Mouse (Mus musculus) cerebellum, adult 2 months (tissue): ENCODE measurements around the gene Iqsec1. TPM values are rescaled to one million over a fixed set of nuclear protein-coding genes. Genes with fewer than 3 reads are reported as not detected.

Experiments used
- DNase-seq, 2 experiments: peaks; one replicate each; pipeline ENCODE4 v3.0.0; 2021
- H3K27ac ChIP-seq: fragments of 200-500 bp; 2 replicates; pipeline ENCODE4 v1.5.1; 2012; ENCODE audit warnings: low read length, control low read depth, inconsistent platforms; ENCODE audit not compliant: insufficient read depth
- H3K27me3 ChIP-seq: fragments of 200-500 bp; 2 replicates; pipeline ENCODE4 v1.6.1; 2012; ENCODE audit warnings: inconsistent platforms, mild to moderate bottlenecking, low read length, moderate library complexity; ENCODE audit not compliant: control insufficient read depth, insufficient read depth
- H3K4me1 ChIP-seq: fragments of 200-500 bp; 2 replicates; pipeline ENCODE4 v1.6.1; 2011; ENCODE audit warnings: low read length; ENCODE audit not compliant: control insufficient read depth, insufficient read depth
- H3K4me3 ChIP-seq: fragments of 200-500 bp; replicated peaks from 2 replicates; pipeline ENCODE3; 2011; ENCODE audit warnings: mild to moderate bottlenecking, low read depth, low read length, control low read depth; ENCODE audit not compliant: insufficient read depth
- CTCF ChIP-seq: fragments of 200-500 bp; IDR thresholded peaks from 2 replicates; pipeline ENCODE4 v1.5.1; 2011; ENCODE audit warnings: low read depth, mild to moderate bottlenecking, control low read depth, low read length, moderate library complexity, borderline replicate concordance; ENCODE audit not compliant: insufficient read depth
- POLR2A ChIP-seq: fragments of 200-500 bp; IDR thresholded peaks from 2 replicates; pipeline ENCODE4 v1.6.1; 2011; ENCODE audit warnings: low read length, control low read depth, borderline replicate concordance; ENCODE audit not compliant: insufficient read depth
- WGBS: fragments of 180-500 bp; shearing (Covaris S2); methylation state at CpG from one replicate; pipeline ENCODE4 v1.1.7; 2018; 5-methylcytosine and 5-hydroxymethylcytosine counted together
- polyA plus RNA-seq: library from polyadenylated mRNA; depleted of rRNA; stranded (reverse); fragments of >200 nt; gene quantifications from 2 replicates; pipeline ENCODE4 v1.2.3, GENCODE M21; 2012

Gene Iqsec1
- polyA plus RNA-seq, 1 experiment, result 249 TPM

DNA sequence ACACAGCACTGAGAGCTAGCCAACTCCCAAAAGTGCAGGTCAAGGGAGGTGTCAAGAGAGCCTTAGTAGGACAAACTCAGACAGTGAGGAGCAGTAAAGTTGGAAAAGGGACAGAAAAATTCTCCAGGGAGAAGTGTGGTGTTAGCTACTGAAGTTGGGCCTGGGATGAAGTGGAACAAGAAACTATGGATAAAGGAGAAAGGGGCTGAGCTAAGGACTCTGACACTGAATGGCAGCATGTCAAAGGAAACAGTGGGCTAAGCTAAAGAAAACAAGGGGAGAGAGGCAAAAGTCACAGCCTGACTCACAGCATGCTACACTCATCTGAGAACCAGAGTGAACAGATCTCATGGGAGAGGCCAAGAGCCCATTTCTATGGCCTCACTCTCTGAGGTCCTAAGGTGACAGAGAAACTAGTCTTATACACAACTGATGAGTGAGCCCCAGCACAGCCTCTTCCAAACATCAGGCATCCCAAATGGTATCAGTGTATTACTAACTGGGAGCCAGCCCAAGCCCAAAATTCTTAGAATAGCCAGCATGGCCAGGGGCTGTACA is 280.3 kb downstream of the Iqsec1 start:
- no peak for DNase-seq
- Histone ChIP-seq H3K27ac (no peak overlapping the region), H3K4me3 (no peak overlapping the region), H3K27me3 (no peaks in the 10 kb centered on the region), H3K4me1 (peaks cover 84% of the 10 kb centered on the region)
- TF ChIP-seq CTCF (no peak), POLR2A (no peak)

- DNase-seq, result no peak
- Histone ChIP-seq H3K4me1 (peaks cover 84% of the 10 kb centered on the region), H3K4me3 (no peak overlapping the region), H3K27ac (peak overlapping the region; percentile 41; the same call in 1 of the 2 replicates), H3K27me3 (no peaks in the 10 kb centered on the region)
- no peak for TF ChIP-seq CTCF
- TF ChIP-seq POLR2A, result no peak
- 47% methylated on average over 4 of the region's 4 CpGs for WGBS
Observed at GRCm38 (mm10) chr6:90707143-90707542, 281.3 kb downstream of the Iqsec1 start.

GRCm38 (mm10) chr6:90706490-90706889 is 282.0 kb downstream of the Iqsec1 start:
- H3K4me1 ChIP-seq, result peaks cover 86% of the 10 kb centered on the region
- TF ChIP-seq POLR2A, result no peak
- TF ChIP-seq CTCF, result no peak
- WGBS, result 13% methylated on average over 10 of the region's 10 CpGs
- no peaks in the 10 kb centered on the region for H3K27me3 ChIP-seq
- peak in 1 of 2 experiments; percentile 66 for DNase-seq
- peak overlapping the region; percentile 41 for H3K27ac ChIP-seq
- no peak overlapping the region for H3K4me3 ChIP-seq

DNA sequence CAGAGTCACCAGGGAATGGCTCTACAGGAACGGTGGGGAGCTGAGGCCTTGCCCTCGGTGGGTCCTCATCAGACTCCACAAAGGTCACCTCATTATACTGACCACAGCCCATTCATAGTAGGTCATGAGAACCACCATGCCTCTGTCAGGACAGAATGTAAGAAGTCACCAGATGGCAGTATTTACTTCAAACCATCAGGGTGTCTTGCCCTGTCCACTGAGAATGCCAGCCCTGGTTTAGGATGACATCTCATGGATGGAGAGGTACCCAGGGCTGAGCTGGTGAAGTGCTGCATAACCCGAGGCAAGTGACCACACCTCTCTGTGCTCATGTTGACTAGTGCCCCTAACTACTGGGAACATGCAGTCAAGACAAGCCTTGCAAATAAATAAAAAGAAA is 282.7 kb downstream of the Iqsec1 start:
- H3K27me3 ChIP-seq, result no peaks in the 10 kb centered on the region
- TF ChIP-seq CTCF (peak; percentile 39; the same call in 1 of the 2 replicates), POLR2A (no peak)
- no peak overlapping the region for H3K4me3 ChIP-seq
- H3K4me1 ChIP-seq, result peaks cover 86% of the 10 kb centered on the region
- peak in 1 of 2 experiments; percentile 74 for DNase-seq
- 35% methylated on average over 3 of the region's 3 CpGs for WGBS
- H3K27ac ChIP-seq, result peak overlapping the region; percentile 59

DNA sequence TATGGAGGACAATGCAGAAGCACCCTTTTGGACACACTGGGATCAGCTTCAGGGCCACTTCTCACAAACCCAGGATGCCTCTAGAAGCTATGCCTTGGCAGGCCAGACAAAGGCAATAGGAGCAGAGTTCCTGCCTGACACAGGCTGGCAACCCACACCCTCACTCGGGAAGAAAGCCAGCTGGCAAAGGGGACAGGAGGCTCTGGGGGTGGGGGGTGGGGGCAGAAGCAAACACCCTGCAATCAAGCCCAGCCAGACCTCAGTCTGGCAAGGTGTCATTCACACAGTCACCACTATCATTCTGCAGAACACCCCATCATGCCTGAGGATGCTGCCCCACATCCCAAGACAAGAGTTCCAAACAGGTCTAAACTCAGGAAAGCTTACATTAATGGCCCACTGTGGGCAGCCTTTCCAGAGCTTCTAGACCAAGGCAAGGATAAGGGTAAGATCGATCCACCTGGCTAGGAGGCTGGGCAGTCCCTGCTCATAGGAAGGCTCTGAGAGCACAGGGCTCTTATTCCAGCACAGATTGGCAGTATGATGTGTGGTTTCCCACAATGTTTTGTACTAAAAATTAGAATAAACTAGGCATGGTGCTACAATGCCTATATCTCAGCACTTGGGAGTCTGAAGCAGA is 283.7 kb downstream of the Iqsec1 start:
- H3K27ac ChIP-seq, result peak overlapping the region; percentile 70
- 14% methylated on average over 2 of the region's 2 CpGs for WGBS
- no peaks in the 10 kb centered on the region for H3K27me3 ChIP-seq
- peak; percentile 85 to 89 for DNase-seq
- no peak for TF ChIP-seq POLR2A
- TF ChIP-seq CTCF, result peak; percentile 16; the same call in 1 of the 2 replicates
- peaks cover 86% of the 10 kb centered on the region for H3K4me1 ChIP-seq
- no peak overlapping the region for H3K4me3 ChIP-seq

- 58% methylated on average over 2 of the region's 2 CpGs for WGBS
- H3K4me1 ChIP-seq, result peaks cover 85% of the 10 kb centered on the region
Observed at GRCm38 (mm10) chr6:90703782-90704181, 284.7 kb downstream of the Iqsec1 start.

DNA sequence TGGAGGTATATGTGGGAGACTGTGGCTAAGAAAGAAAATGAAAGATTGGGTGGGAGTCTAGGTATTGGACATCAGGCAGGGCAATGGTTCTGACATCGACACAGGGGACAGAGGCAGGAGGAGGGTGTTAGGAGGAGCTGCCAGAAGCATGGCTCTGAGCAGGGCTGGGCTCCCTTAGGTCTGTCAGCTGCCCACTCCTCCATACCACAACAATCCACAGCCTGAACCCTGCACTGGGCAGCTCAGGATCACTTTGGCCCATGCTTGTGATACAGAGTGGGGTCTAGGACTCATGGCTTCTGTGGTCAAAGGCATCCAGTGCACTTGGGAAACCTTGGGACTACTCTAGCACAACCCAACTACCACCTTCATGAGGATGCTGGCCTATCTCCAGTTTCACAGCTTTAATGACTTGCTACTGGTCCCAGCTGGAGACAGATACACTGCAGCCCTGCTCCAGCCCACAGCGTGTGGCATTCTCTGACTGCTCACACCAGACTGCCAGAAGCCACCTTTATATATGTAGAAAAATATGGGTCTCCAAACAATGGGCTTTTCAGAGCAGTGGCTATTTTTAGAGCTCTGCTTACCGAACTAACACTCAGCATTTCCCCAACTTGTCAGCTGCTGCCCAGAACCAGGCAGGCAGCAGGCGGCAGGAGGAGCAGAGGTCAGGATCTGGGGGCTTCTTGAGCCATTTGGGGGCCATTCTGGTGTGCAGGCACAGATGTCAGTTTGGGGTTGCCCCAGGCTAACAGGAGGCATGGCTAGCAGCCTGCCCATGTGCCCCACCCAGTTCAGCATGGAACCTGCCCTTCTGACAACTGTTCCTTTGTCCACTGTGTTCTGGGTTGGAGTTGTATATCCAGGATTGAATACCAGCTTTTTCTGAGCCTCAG is 285.4 kb downstream of the Iqsec1 start:
- H3K27ac ChIP-seq, result peak overlapping the region; percentile 70; the same call in 1 of the 2 replicates
- TF ChIP-seq CTCF (no peak), POLR2A (no peak)
- DNase-seq, result peak in 1 of 2 experiments; percentile 51
- no peak overlapping the region for H3K4me3 ChIP-seq
- H3K4me1 ChIP-seq, result peaks cover 89% of the 10 kb centered on the region
- 12% methylated on average over 4 of the region's 4 CpGs for WGBS
- no peaks in the 10 kb centered on the region for H3K27me3 ChIP-seq

More at GRCm38 (mm10) chr6:90703782-90704181, 284.7 kb downstream of the Iqsec1 start:
- no peaks in the 10 kb centered on the region for H3K27me3 ChIP-seq
- no peak overlapping the region for H3K4me3 ChIP-seq
- TF ChIP-seq CTCF, result no peak
- no peak for DNase-seq
- H3K27ac ChIP-seq, result peak overlapping the region; percentile 70; the same call in 1 of the 2 replicates
